Mouse (Mus musculus) liver, embryonic 16.5 days (tissue): Measurements from ENCODE around the gene Dync2h1. TPM values are rescaled to one million over a fixed set of nuclear protein-coding genes. Genes with fewer than 3 reads are reported as not detected.

ENCODE experiments used
- ATAC-seq: fragments of 200-750 bp; cut with Nextera tagmentation; 2 replicates; pipeline ENCODE4 v1.8.0; 2017; ENCODE audit warnings: low read depth, mild to moderate bottlenecking, moderate number of reproducible peaks, moderate library complexity
- H3K27ac ChIP-seq: fragments of 300-500 bp; sonication (generic); 2 replicates; pipeline ENCODE4 v1.5.1; 2014; ENCODE audit warnings: mild to moderate bottlenecking, low read length
- H3K27me3 ChIP-seq: fragments of 300-500 bp; sonication (generic); 2 replicates; pipeline ENCODE4 v1.6.1; 2014; ENCODE audit warnings: low read depth, low read length, mixed read lengths; ENCODE audit not compliant: control insufficient read depth, insufficient read depth
- H3K36me3 ChIP-seq: fragments of 300-500 bp; sonication (generic); 2 replicates; pipeline ENCODE4 v1.6.1; 2014; ENCODE audit warnings: mild to moderate bottlenecking; ENCODE audit not compliant: control insufficient read depth, insufficient read depth
- H3K4me1 ChIP-seq: fragments of 300-500 bp; sonication (generic); 2 replicates; pipeline ENCODE4 v1.6.1; 2014; ENCODE audit warnings: low read depth, low read length, mixed read lengths; ENCODE audit not compliant: control insufficient read depth
- H3K4me2 ChIP-seq: fragments of 300-500 bp; sonication (generic); 2 replicates; pipeline ENCODE4 v1.6.1; 2014; ENCODE audit warnings: low read depth, low read length, mixed read lengths
- H3K4me3 ChIP-seq: fragments of 300-500 bp; sonication (generic); 2 replicates; pipeline ENCODE4 v1.5.1; 2014; ENCODE audit warnings: low read depth, mild to moderate bottlenecking, low read length
- H3K9ac ChIP-seq: fragments of 300-500 bp; sonication (generic); 2 replicates; pipeline ENCODE4 v1.6.1; 2014; ENCODE audit warnings: low read depth, low read length
- H3K9me3 ChIP-seq: fragments of 300-500 bp; sonication (generic); replicated peaks from 2 replicates; pipeline ENCODE4 v1.6.1; 2016; ENCODE audit warnings: low read length; ENCODE audit not compliant: control insufficient read depth
- WGBS: fragments of 180-500 bp; shearing (Covaris S2); extraction: QIAGEN DNeasy Blood & Tissue Kit; methylation state at CpG from one replicate; pipeline ENCODE4 v1.1.7; 2014; ENCODE audit not compliant: insufficient replicate concordance; 5-methylcytosine and 5-hydroxymethylcytosine counted together
- polyA plus RNA-seq: library from polyadenylated mRNA; unstranded; fragments of >200 nt; fragmentation: Nextera tagmentation; extraction: Ambion mirVana; gene quantifications from 2 replicates; pipeline ENCODE4 v1.2.1, GENCODE M21; 2015

Dync2h1 gene
- polyA plus RNA-seq, 1 experiment from 2014 or later = 1.8 TPM

- WGBS = 56% methylated on average over 1 of the region's 1 CpGs
- H3K27ac ChIP-seq = no peak overlapping the region
- H3K4me1 ChIP-seq = no peaks in the 10 kb centered on the region
- H3K36me3 ChIP-seq = no peaks in the 10 kb centered on the region
- ATAC-seq = no peak
- no peak overlapping the region for H3K4me2 ChIP-seq
- no peaks in the 10 kb centered on the region for H3K9me3 ChIP-seq
- no peak overlapping the region for H3K9ac ChIP-seq
- H3K4me3 ChIP-seq = no peak overlapping the region
- no peaks in the 10 kb centered on the region for H3K27me3 ChIP-seq
Measured at GRCm38 (mm10) chr9:6901620-6902019, 282.6 kb downstream of the Dync2h1 start.

- no peaks in the 10 kb centered on the region for H3K4me1 ChIP-seq
- peak; percentile 24; the same call in 1 of the 2 replicates for ATAC-seq
- H3K27ac ChIP-seq = no peak overlapping the region
- H3K27me3 ChIP-seq = no peaks in the 10 kb centered on the region
- H3K9ac ChIP-seq = no peak overlapping the region
- no peak overlapping the region for H3K4me3 ChIP-seq
- no peak overlapping the region for H3K4me2 ChIP-seq
- H3K36me3 ChIP-seq = no peaks in the 10 kb centered on the region
- no peaks in the 10 kb centered on the region for H3K9me3 ChIP-seq
Measured at GRCm38 (mm10) chr9:6891331-6891730, 292.9 kb downstream of the Dync2h1 start.

- WGBS = 36% methylated on average over 1 of the region's 1 CpGs
- Histone ChIP-seq H3K9ac (no peak overlapping the region), H3K27me3 (no peaks in the 10 kb centered on the region), H3K27ac (no peak overlapping the region), H3K36me3 (no peaks in the 10 kb centered on the region), H3K4me2 (no peak overlapping the region), H3K4me1 (no peaks in the 10 kb centered on the region), H3K9me3 (no peaks in the 10 kb centered on the region), H3K4me3 (no peak overlapping the region)
- no peak for ATAC-seq
Measured at GRCm38 (mm10) chr9:6881187-6881984, 302.9 kb downstream of the Dync2h1 start.

Other genes starting within 250 kb of the Dync2h1 start
- gene Dcun1d5, start 74 bp upstream of the Dync2h1 start, polyA plus RNA-seq = 44.9 and 45.4 TPM in 2 replicates
- gene Mmp13, start 88.1 kb upstream of the Dync2h1 start, polyA plus RNA-seq = 0.09 and 0.14 TPM in 2 replicates
- not detected in 2 replicates for gene Mmp12, start 159.9 kb upstream of the Dync2h1 start, polyA plus RNA-seq
- not detected in 2 replicates for gene Mmp1b, start 203.6 kb upstream of the Dync2h1 start, polyA plus RNA-seq